Mouse (Mus musculus) limb, embryonic 14.5 days (tissue): Measurements from ENCODE around the gene Tbc1d14. TPM values are rescaled to one million over a fixed set of nuclear protein-coding genes. Genes with fewer than 3 reads are reported as not detected.
A peak's percentile ranks its signal among the peaks of the same experiment; 100 is the strongest.

Experiments
- ATAC-seq: fragments of 200-750 bp; cut with Nextera tagmentation; 2 replicates; pipeline ENCODE4 v1.8.0; 2017; ENCODE audit warnings: low read depth, moderate number of reproducible peaks, moderate TSS enrichment; ENCODE audit not compliant: low FRiP score
- DNase-seq: peaks from one replicate; pipeline ENCODE4 v3.0.0-alpha.2; 2015; ENCODE audit warnings: low spot score
- H3K27ac ChIP-seq: fragments of 300-500 bp; sonication (generic); replicated peaks from 2 replicates; pipeline ENCODE4 v1.5.1; 2014; ENCODE audit warnings: low read depth, mild to moderate bottlenecking, low read length, moderate library complexity, mixed read lengths
- H3K27me3 ChIP-seq: fragments of 300-500 bp; sonication (generic); 2 replicates; pipeline ENCODE4 v1.6.1; 2014; ENCODE audit warnings: low read length, mixed read lengths; ENCODE audit not compliant: control insufficient read depth, insufficient read depth
- H3K36me3 ChIP-seq: fragments of 300-500 bp; sonication (generic); 2 replicates; pipeline ENCODE4 v1.6.1; 2014; ENCODE audit warnings: mild to moderate bottlenecking, low read length, moderate library complexity, mixed read lengths; ENCODE audit not compliant: control insufficient read depth, insufficient read depth
- H3K4me1 ChIP-seq: fragments of 300-500 bp; sonication (generic); 2 replicates; pipeline ENCODE4 v1.6.1; 2014; ENCODE audit warnings: antibody characterized with exemption, low read length, mixed read lengths; ENCODE audit not compliant: control insufficient read depth, insufficient read depth
- H3K4me2 ChIP-seq: fragments of 300-500 bp; sonication (generic); replicated peaks from 2 replicates; pipeline ENCODE4 v1.6.1; 2014; ENCODE audit warnings: low read depth, mild to moderate bottlenecking, low read length, moderate library complexity; ENCODE audit not compliant: severe bottlenecking
- H3K4me3 ChIP-seq: fragments of 300-500 bp; sonication (generic); replicated peaks from 2 replicates; pipeline ENCODE4 v1.5.1; 2014; ENCODE audit warnings: low read length
- H3K9ac ChIP-seq: fragments of 300-500 bp; sonication (generic); 2 replicates; pipeline ENCODE4 v1.6.1; 2014; ENCODE audit warnings: mild to moderate bottlenecking, low read depth, low read length, moderate library complexity; ENCODE audit not compliant: severe bottlenecking
- H3K9me3 ChIP-seq: fragments of 300-500 bp; sonication (generic); 2 replicates; pipeline ENCODE4 v1.6.1; 2016; ENCODE audit warnings: low read length; ENCODE audit not compliant: control insufficient read depth
- POLR2A ChIP-seq: fragments of 200-500 bp; IDR thresholded peaks from 2 replicates; pipeline ENCODE4 v1.8.0; 2012; ENCODE audit warnings: inconsistent platforms, mild to moderate bottlenecking, moderate library complexity, borderline replicate concordance; ENCODE audit not compliant: insufficient read depth, insufficient read length; ENCODE audit errors: extremely low read depth
- WGBS: fragments of 180-500 bp; shearing (Covaris S2); extraction: QIAGEN DNeasy Blood & Tissue Kit; methylation state at CpG from one replicate; pipeline ENCODE4 v1.1.7; 2014; 5-methylcytosine and 5-hydroxymethylcytosine counted together
- polyA plus RNA-seq, 2 experiments: library from polyadenylated mRNA; depleted of rRNA in 1 of 2; stranded (reverse) in 1 of 2; unstranded in 1 of 2; fragments of >200 nt; fragmentation: Nextera tagmentation in 1 of 2; extraction: Ambion mirVana in 1 of 2; gene quantifications; 2 replicates each; pipeline versions ENCODE4 v1.2.1 to v1.2.3; 2012 to 2014

Tbc1d14 gene
- polyA plus RNA-seq, 2 experiments: 37.9 to 46.6 TPM

DNA sequence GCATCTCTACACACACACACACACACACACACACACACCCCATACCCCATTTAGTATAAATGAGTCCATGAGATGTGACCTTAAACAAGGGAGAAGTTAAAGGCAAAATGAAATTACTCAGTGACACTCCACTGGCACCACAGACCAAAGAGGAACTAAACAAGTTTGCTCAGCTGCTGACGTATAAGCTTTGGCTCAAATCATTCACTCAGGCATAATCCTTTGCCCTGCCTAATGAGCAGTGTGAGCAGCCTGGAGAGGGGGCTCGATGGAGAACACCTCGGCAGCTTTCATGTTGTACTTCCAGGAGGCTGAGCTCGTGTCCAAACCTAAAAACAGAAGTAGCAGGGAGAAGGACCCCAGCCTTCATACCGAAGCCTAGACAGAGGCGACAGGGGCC, 43.8 kb downstream of the Tbc1d14 start:
- Histone ChIP-seq H3K27me3 (no peaks in the 10 kb centered on the region), H3K9ac (no peak overlapping the region), H3K27ac (no peak overlapping the region), H3K9me3 (no peaks in the 10 kb centered on the region), H3K4me3 (no peak overlapping the region), H3K4me2 (no peak overlapping the region), H3K4me1 (peaks cover 5% of the 10 kb centered on the region; the same call in 1 of the 2 replicates), H3K36me3 (no peaks in the 10 kb centered on the region)
- DNase-seq (no peak), ATAC-seq (no peak)
- WGBS: 64% methylated on average over 6 of the region's 6 CpGs
- no peak for TF ChIP-seq POLR2A

DNA sequence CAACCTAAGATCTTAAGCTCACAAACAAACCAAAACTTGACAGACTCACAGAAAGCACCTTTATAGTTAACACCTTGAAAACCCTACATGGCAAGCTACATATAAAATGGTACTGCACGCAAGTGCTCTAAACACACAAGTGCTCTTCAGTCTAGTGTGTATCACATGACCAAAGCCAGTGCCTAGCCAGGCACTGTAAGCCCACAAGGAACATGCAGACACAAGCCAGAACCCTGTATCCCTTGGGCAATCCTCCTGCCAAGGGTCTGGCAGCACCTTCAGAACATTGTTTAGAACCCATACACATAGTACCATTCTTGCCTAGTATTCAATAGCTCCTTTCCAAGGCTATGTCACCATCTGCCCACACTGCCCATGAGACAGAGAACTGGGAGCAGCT, 48.3 kb downstream of the Tbc1d14 start:
- DNase-seq: no peak
- Histone ChIP-seq H3K27ac (no peak overlapping the region), H3K27me3 (no peaks in the 10 kb centered on the region), H3K36me3 (no peaks in the 10 kb centered on the region), H3K4me3 (no peak overlapping the region), H3K4me2 (no peak overlapping the region), H3K9ac (no peak overlapping the region), H3K4me1 (no peaks in the 10 kb centered on the region), H3K9me3 (no peaks in the 10 kb centered on the region)
- no peak for TF ChIP-seq POLR2A
- 91% methylated on average over 1 of the region's 1 CpGs for WGBS
- no peak for ATAC-seq

GRCm38 (mm10) chr5:36540928-36541327, 52.1 kb downstream of the Tbc1d14 start:
- Histone ChIP-seq H3K4me2 (no peak overlapping the region), H3K4me3 (no peak overlapping the region), H3K9me3 (no peaks in the 10 kb centered on the region), H3K9ac (no peak overlapping the region), H3K27ac (no peak overlapping the region), H3K36me3 (no peaks in the 10 kb centered on the region), H3K4me1 (no peaks in the 10 kb centered on the region), H3K27me3 (no peaks in the 10 kb centered on the region)
- DNase-seq (no peak), ATAC-seq (no peak)
- 86% methylated on average over 2 of the region's 2 CpGs for WGBS
- TF ChIP-seq POLR2A: no peak

- no peak for TF ChIP-seq POLR2A
- WGBS: 39% methylated on average over 4 of the region's 4 CpGs
- no peaks in the 10 kb centered on the region for H3K4me1 ChIP-seq
- no peak overlapping the region for H3K4me2 ChIP-seq
- no peak overlapping the region for H3K4me3 ChIP-seq
- H3K27ac ChIP-seq: no peak overlapping the region
- no peaks in the 10 kb centered on the region for H3K9me3 ChIP-seq
- ATAC-seq (no peak), DNase-seq (peak; percentile 63)
- H3K27me3 ChIP-seq: no peaks in the 10 kb centered on the region
- no peak overlapping the region for H3K9ac ChIP-seq
- no peaks in the 10 kb centered on the region for H3K36me3 ChIP-seq
Observed at GRCm38 (mm10) chr5:36538576-36539187, 54.4 kb downstream of the Tbc1d14 start.

GRCm38 (mm10) chr5:36536424-36536823, 56.7 kb downstream of the Tbc1d14 start:
- H3K27ac ChIP-seq: no peak overlapping the region

More at GRCm38 (mm10) chr5:36536424-36536823, 56.7 kb downstream of the Tbc1d14 start:
- WGBS: 85% methylated on average over 3 of the region's 3 CpGs
- no peak for ATAC-seq
- no peak overlapping the region for H3K4me3 ChIP-seq
- H3K27me3 ChIP-seq: no peaks in the 10 kb centered on the region
- no peaks in the 10 kb centered on the region for H3K4me1 ChIP-seq
- no peak overlapping the region for H3K9ac ChIP-seq
- DNase-seq: no peak
- TF ChIP-seq POLR2A: no peak
- H3K9me3 ChIP-seq: no peaks in the 10 kb centered on the region
- no peak overlapping the region for H3K4me2 ChIP-seq
- H3K36me3 ChIP-seq: no peaks in the 10 kb centered on the region
